Mouse (Mus musculus): Measurements from ENCODE around the gene Lmtk3.

The Lmtk3 gene

DNA sequence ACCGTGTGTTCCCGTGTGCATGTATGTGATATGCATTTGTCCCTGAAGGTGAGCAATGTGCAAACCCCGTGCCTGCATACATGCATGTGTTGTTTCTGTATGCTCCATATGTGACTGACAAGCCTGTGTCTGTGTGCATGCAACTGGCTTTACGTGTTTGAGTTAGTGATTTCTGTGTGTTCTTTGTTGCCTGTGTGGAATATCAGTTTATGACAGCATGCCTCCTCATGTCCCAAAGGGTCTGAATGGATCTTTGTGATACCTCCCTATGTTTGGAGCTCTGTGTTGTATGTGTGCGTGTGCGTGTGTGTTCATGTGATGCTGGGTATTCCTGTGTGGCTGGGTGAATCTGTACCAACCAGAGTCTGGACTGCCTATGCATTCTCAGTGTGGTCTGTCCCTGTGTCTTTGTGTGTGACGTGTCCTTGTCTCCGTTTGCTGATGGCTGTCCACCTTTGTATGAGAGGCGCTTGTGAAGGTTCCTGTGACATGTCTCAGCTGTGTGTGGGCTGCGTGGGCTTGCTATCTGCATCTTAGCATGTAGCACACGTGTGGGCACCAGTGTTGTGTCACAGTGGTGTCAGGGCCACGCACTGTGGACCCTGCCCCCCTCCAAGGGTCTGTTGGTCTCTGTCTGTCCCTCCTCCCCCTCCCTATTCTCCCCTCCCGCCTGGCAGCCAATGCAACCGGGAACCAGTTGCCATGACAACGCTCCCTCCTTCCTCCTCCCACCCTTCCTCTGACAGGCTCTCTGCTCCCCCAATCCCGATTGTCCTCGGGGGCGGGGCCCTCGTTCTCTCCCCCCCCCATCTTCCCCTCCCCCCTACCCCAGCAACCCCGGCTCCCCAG is 1.2 kb downstream of the Lmtk3 start, which contains the start of gene Sult2b1:
Gene Sult2b1 (minus strand): TSS at position 146 of the 849 bp plus-strand sequence.
- DNase-seq (ENCODE audit: low spot score) = no peak

DNA sequence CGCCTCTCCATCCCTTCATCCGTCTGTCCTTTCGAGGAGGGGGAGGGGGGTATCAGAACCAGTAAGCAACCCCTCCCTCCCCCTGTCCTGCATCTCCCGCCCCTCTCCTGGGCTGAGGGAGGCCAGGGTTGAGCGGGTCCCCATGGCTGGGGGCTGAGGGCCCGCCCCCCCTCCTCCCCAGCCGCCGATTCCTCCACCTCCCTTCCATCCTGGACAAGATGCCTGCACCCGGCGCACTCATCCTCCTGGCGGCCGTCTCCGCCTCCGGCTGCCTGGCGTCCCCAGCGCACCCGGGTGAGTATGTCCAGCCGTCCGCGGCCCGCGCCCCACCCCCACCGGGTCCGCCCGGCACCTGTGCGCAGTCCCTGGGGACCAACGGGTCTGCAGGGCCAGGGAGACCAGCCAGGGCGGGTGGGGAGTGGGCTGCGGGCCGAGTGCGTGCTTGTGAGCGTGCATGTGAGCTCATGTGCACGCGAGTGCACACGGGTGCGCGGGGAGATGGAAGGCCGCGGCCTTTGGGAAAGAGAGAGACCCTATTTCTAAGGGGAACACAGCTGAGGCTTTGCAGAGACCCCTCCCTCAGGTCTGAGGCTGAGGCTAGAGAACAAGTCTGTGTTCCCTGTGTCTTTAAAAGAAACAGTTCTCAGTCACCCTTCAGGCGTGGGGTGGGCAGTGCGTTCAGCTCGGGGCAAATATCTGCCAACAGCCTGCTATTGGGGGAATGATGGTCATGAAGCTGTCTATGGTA is 2.0 kb downstream of the Lmtk3 start:
- DNase-seq (ENCODE audit: low spot score) = no peak

GRCm38 (mm10) chr7:45786136-45786578 is 2.6 kb downstream of the Lmtk3 start:
- no peak for DNase-seq (ENCODE audit: low spot score)

DNA sequence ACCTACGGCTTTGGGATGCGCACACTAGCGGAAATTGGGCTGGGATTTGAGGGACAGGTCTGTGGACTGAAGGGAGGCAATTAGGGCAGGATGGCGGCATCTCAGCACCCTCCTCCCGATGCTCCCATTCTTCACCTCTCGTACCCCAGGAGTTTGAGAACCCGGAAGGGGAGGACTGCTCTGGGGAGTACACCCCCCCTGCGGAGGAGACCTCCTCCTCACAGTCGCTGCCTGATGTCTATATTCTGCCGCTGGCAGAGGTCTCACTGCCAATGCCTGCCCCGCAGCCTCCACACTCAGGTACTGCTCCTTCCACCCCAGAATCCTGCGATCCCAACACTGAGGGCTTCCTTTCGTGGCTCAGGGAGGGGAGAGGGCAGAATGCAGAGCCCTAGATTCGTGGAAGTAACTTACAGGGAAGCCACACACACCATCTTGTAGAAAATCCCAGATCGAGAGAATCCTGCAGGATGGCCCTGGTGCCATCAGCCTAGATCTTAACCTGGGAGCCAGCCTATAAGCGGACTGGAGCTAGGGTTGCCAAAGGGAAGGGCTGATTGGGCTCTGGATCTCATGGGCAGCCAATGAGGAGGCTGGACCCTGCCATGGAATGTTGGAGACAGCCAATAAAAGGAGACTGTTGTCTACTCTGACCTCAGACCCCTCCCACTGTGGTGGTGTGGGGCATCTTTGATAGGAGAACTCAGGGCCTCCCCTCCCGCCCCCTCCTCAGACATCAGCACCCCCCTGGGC is 3.3 kb downstream of the Lmtk3 start:
- no peak for DNase-seq (ENCODE audit: low spot score)

DNA sequence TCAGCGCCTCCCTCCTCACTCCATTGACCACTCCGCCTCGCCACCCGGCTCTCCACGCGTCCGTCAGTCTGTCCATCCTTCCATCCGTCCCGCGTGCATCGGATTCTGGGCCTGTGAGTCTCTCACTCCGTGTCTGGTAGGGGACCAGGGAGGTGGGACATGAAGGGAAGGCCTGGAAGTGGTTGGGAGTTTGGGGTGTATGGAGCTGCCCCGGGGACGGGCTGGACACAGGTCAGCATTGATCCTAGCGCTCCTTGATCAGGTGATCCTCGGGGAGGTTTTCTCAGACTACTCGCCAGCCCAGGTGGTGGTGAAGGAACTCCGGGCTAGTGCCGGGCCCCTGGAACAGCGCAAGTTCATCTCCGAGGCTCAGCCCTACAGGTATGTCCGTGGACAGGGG is 4.1 kb downstream of the Lmtk3 start:
- no peak for DNase-seq (ENCODE audit: low spot score)

- no peak for DNase-seq (ENCODE audit: low spot score)
Observed at GRCm38 (mm10) chr7:45790721-45791120, 7.2 kb downstream of the Lmtk3 start.

DNA sequence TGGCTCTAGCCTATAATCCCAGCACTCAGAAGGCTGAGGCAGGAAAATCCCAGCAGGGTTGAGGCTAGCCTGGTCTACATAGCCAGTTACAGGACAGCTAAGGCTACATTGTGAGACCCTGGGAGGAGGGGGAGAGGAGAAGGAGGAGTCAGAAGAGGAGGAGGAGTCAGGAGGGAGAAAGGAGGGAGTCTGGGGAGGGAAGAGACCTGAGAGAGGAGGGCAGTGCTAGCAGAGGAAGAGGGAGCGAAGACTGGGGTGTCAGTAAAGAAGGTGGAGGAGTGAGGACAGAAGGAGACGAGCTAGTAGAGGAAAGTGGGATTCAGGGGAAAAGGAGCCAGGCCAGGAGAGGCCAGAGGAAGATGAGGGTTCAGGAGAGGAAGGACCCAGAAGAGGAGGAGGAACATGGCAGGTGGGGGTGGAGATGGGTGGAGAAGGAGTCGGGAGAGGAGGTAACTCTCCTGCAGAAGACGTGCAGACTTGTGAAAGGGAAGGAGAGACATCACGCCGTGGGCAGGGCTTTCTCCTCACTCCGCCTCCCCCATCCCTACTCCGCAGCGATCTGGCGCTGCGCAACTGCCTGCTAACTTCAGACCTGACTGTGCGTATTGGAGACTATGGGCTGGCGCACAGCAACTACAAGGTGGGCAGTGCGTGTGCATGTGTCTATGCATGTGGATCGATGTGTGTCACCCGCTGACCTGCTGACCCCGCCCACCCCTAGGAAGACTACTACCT is 8.4 kb downstream of the Lmtk3 start:
- no peak for DNase-seq (ENCODE audit: low spot score)

DNA sequence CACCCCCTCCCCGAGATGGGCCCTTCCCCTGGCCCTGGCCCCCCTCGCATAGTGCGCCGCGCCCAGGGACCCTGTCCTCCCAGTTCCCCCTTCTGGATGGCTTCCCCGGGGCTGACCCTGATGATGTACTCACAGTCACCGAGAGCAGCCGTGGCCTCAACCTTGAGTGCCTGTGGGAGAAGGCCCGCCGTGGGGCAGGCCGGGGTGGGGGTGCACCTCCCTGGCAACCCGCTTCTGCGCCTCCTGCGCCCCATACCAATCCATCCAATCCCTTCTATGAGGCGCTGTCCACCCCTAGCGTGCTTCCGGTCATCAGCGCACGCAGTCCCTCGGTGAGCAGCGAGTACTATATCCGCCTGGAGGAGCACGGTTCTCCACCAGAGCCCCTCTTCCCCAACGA is 9.7 kb downstream of the Lmtk3 start:
- DNase-seq (ENCODE audit: low spot score) = no peak

DNA sequence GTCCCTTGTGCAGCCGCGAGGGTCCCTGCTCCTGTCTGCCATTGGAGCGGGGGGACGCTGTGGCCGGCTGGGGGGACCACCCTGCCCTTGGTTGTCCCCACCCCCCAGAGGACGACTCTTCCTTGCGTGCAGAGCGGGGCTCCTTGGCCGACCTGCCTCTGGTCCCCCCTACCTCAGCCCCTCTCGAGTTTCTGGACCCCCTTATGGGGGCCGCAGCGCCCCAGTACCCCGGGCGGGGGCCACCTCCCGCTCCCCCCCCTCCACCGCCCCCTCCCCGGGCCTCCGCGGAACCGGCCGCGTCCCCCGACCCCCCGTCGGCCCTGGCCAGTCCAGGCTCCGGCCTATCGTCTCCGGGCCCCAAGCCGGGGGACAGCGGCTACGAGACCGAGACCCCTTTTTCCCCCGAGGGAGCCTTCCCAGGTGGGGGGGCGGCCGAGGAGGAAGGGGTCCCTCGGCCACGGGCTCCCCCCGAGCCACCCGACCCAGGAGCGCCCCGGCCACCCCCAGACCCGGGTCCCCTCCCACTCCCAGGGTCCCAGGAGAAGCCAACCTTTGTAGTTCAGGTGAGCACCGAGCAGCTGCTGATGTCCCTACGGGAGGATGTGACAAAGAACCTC is 10.5 kb downstream of the Lmtk3 start:
- DNase-seq (ENCODE audit: low spot score) = no peak

GRCm38 (mm10) chr7:45794971-45795370 is 11.4 kb downstream of the Lmtk3 start:
- DNase-seq (ENCODE audit: low spot score) = no peak

GRCm38 (mm10) chr7:45796950-45797349 is 13.4 kb downstream of the Lmtk3 start:
- no peak for DNase-seq (ENCODE audit: low spot score)

DNA sequence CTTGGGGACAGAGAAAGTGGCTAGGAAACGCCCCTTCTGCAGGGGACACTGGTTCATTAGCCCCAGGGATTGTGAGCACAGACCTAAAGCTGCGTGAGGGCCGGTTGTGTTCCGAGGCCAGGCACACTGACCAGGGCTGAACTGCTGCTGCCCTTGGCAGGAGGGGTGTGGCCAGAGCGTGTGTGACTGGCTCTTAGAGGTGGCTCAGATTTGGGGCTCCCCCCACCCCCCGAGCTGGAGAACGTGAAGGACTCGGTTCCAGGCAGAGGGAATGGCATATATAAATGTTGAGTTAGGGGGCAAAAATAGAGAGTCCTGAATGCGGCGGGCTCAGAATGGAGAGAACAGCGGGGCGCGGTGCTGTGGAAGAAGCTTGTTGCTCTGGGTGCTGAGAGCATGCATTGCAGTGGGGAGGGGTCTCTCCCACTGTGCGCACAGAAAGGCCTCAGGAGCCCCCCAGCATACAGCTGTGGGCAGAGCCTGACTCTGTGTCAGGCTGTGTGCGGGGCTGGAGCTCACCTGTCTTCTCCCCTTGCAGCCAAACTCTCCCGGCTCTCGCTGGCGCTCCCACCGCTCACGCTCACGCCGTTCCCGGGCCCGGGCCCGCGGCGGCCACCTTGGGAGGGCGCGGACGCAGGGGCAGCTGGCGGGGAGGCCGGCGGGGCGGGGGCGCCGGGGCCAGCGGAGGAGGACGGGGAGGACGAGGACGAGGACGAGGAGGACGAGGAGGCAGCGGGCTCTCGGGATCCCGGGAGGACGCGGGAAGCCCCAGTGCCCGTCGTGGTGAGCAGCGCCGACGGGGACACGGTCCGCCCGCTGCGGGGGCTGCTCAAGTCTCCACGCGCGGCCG is 14.3 kb downstream of the Lmtk3 start:
- no peak for DNase-seq (ENCODE audit: low spot score)

DNA sequence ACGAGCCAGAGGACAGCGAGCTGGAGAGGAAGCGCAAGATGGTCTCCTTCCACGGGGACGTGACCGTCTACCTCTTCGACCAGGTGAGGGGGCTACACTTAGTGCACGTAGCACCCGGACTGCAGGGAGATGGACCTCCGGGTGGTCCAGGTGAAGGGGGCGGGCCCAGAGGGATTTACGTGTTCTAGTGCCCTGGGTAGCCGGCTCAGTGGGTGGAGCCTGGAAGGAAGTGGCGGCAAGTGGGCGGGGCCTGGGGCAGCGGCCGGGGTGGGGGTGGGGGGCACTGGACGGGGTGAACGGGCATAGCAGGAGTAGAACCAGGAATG is 14.9 kb downstream of the Lmtk3 start:
- DNase-seq (ENCODE audit: low spot score) = no peak

- no peak for DNase-seq (ENCODE audit: low spot score)
Observed at GRCm38 (mm10) chr7:45798931-45799330, 15.4 kb downstream of the Lmtk3 start.

DNA sequence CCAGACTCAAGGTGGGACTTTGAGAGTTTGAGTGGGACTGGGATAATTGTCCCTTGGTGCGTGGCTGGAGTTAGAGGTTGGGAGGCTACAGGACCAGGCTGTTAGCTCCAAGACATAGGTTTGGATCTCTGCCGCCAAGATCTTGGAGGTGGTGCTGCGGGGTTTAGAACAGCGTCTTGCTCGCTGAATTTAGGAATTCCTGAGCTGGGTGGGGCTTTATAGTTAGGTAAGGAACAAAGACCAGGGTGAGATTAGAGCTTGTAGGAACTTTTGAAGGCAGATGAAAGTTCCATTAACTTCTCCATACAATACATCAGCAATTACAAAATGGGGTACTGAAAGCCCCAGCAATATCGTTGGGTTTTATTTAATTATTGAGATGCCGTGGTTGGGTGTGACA is 16.5 kb downstream of the Lmtk3 start:
- DNase-seq (ENCODE audit: low spot score) = no peak

- no peak for DNase-seq (ENCODE audit: low spot score)
Observed at GRCm38 (mm10) chr7:45800546-45801204, 17.1 kb downstream of the Lmtk3 start.

DNA sequence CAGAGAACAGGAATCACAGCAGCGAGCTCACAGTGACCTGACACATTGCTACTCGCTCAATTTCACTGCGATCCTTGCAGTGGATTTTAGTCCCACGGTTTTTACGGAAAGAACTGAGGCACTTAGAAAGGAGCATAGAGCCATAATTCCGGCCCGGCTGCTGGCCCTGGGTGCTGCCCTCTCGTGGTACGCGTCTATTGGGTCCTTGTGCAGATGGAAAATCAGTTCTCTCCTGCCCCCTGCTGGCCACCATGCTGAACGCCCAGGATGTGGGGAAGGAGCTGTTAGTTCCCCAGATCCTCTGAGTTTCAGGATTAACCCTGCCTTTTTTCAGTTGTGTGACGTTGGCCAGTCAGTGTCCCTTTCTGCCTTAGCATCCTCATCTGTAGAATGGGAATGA is 17.8 kb downstream of the Lmtk3 start:
- peak; percentile 94 for DNase-seq (ENCODE audit: low spot score)

DNA sequence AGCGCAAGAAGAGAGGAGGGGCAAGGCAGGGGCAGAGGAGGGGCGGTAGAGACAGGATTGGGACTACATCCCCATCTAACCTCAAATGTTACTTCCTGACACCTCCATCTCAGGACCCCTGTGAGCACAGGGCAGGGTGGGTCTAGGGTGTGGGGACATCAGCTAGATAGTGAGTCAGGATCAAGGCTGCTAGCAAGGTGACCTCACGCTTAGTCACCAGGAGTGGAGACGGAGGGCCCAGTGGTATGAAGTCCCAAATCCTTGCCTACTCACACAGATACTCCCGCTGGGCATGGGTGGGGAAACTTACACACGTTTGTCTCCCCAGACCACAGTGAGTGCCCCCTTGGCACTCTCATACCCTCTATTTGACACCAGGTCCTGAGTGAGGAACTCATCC is 19.0 kb downstream of the Lmtk3 start:
- DNase-seq (ENCODE audit: low spot score) = no peak

- no peak for DNase-seq (ENCODE audit: low spot score)
Observed at GRCm38 (mm10) chr7:45805941-45806340, 22.4 kb downstream of the Lmtk3 start.

DNA sequence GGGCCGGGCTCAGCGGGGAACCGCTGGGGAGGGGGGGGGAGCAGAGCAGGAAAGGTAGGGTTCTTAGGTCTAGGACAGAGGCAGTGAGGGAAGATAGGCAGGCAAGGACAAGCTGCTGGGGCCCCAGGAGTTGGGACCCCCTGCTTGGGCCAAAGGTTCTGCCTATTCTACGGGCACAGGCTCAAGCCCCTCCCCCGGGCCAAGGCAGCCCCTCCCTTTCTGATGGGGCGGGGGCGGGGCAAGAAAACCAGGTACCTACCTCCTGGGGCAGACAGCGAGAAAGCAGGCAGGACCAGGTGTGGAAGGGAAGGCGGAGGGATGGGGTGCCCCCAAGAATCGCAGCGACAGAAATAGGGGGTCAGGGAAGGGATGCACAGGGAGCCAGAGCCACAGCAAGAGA is 24.9 kb downstream of the Lmtk3 start:
- DNase-seq (ENCODE audit: low spot score) = no peak
